Mouse (Mus musculus): ENCODE results near the gene Mblac2. TPM values are rescaled to one million over a fixed set of nuclear protein-coding genes. Genes with fewer than 3 reads are reported as not detected.

Gene Mblac2
- polyA plus RNA-seq, 1 experiment = 3.8 TPM

- Histone ChIP-seq H3K4me3 (ENCODE audit: control insufficient read depth, insufficient read depth, low read length) (no peak overlapping the region), H3K27me3 (ENCODE audit: control insufficient read depth, insufficient read depth, low read length) (no peaks in the 10 kb centered on the region), H3K36me3 (ENCODE audit: control insufficient read depth, insufficient read depth, low read length) (no peaks in the 10 kb centered on the region), H3K27ac (ENCODE audit: control insufficient read depth, insufficient read depth, low read length) (no peak overlapping the region), H3K4me1 (replicated peaks; ENCODE audit: control insufficient read depth, insufficient read depth, low read length) (no peaks in the 10 kb centered on the region)
- TF ChIP-seq POLR2A (IDR thresholded peaks at IDR 0.05; ENCODE audit: control insufficient read depth, extremely low read depth, insufficient read depth, low read length, poor library complexity) = no peak
- DNase-seq = no peak
- 97% methylated on average over 1 of the region's 1 CpGs for WGBS
Measured at GRCm38 (mm10) chr13:81755324-81755723, 44.2 kb downstream of the Mblac2 start.

GRCm38 (mm10) chr13:81757058-81757660 is 46.0 kb downstream of the Mblac2 start:
- H3K36me3 ChIP-seq (ENCODE audit: control insufficient read depth, insufficient read depth, low read length) = no peaks in the 10 kb centered on the region
- WGBS = 95% methylated on average over 5 of the region's 5 CpGs
- no peaks in the 10 kb centered on the region for H3K4me1 ChIP-seq (replicated peaks; ENCODE audit: control insufficient read depth, insufficient read depth, low read length)
- H3K27ac ChIP-seq (ENCODE audit: control insufficient read depth, insufficient read depth, low read length) = no peak overlapping the region
- no peaks in the 10 kb centered on the region for H3K27me3 ChIP-seq (ENCODE audit: control insufficient read depth, insufficient read depth, low read length)
- no peak for DNase-seq
- H3K4me3 ChIP-seq (ENCODE audit: control insufficient read depth, insufficient read depth, low read length) = no peak overlapping the region
- TF ChIP-seq POLR2A (IDR thresholded peaks at IDR 0.05; ENCODE audit: control insufficient read depth, extremely low read depth, insufficient read depth, low read length, poor library complexity) = no peak
- no peak for TF ChIP-seq CTCF (IDR thresholded peaks at IDR 0.05; ENCODE audit: borderline replicate concordance, control insufficient read depth, extremely low read depth, insufficient read depth, low read length, poor library complexity)

GRCm38 (mm10) chr13:81760379-81760778 is 49.2 kb downstream of the Mblac2 start:
- Histone ChIP-seq H3K4me1 (replicated peaks; ENCODE audit: control insufficient read depth, insufficient read depth, low read length) (no peaks in the 10 kb centered on the region), H3K4me3 (ENCODE audit: control insufficient read depth, insufficient read depth, low read length) (no peak overlapping the region), H3K36me3 (ENCODE audit: control insufficient read depth, insufficient read depth, low read length) (no peaks in the 10 kb centered on the region), H3K27ac (ENCODE audit: control insufficient read depth, insufficient read depth, low read length) (no peak overlapping the region), H3K27me3 (ENCODE audit: control insufficient read depth, insufficient read depth, low read length) (no peaks in the 10 kb centered on the region)
- DNase-seq = peak; percentile 27
- WGBS = 60% methylated on average over 3 of the region's 3 CpGs
- TF ChIP-seq CTCF (IDR thresholded peaks at IDR 0.05; ENCODE audit: borderline replicate concordance, control insufficient read depth, extremely low read depth, insufficient read depth, low read length, poor library complexity) (no peak), POLR2A (IDR thresholded peaks at IDR 0.05; ENCODE audit: control insufficient read depth, extremely low read depth, insufficient read depth, low read length, poor library complexity) (no peak)

GRCm38 (mm10) chr13:81761566-81762186 is 50.5 kb downstream of the Mblac2 start:
- no peak for DNase-seq
- WGBS = 33% methylated on average over 14 of the region's 14 CpGs
- no peak overlapping the region for H3K4me3 ChIP-seq (ENCODE audit: control insufficient read depth, insufficient read depth, low read length)
- TF ChIP-seq CTCF (IDR thresholded peaks at IDR 0.05; ENCODE audit: borderline replicate concordance, control insufficient read depth, extremely low read depth, insufficient read depth, low read length, poor library complexity) (no peak), POLR2A (IDR thresholded peaks at IDR 0.05; ENCODE audit: control insufficient read depth, extremely low read depth, insufficient read depth, low read length, poor library complexity) (no peak)
- no peak overlapping the region for H3K27ac ChIP-seq (ENCODE audit: control insufficient read depth, insufficient read depth, low read length)
- no peaks in the 10 kb centered on the region for H3K27me3 ChIP-seq (ENCODE audit: control insufficient read depth, insufficient read depth, low read length)
- no peaks in the 10 kb centered on the region for H3K36me3 ChIP-seq (ENCODE audit: control insufficient read depth, insufficient read depth, low read length)
- H3K4me1 ChIP-seq (replicated peaks; ENCODE audit: control insufficient read depth, insufficient read depth, low read length) = no peaks in the 10 kb centered on the region

- no peak for DNase-seq
- no peak overlapping the region for H3K4me3 ChIP-seq (ENCODE audit: control insufficient read depth, insufficient read depth, low read length)
- no peaks in the 10 kb centered on the region for H3K27me3 ChIP-seq (ENCODE audit: control insufficient read depth, insufficient read depth, low read length)
- TF ChIP-seq CTCF (IDR thresholded peaks at IDR 0.05; ENCODE audit: borderline replicate concordance, control insufficient read depth, extremely low read depth, insufficient read depth, low read length, poor library complexity) (no peak), POLR2A (IDR thresholded peaks at IDR 0.05; ENCODE audit: control insufficient read depth, extremely low read depth, insufficient read depth, low read length, poor library complexity) (no peak)
- H3K4me1 ChIP-seq (replicated peaks; ENCODE audit: control insufficient read depth, insufficient read depth, low read length) = no peaks in the 10 kb centered on the region
- WGBS = 73% methylated on average over 5 of the region's 5 CpGs
- no peak overlapping the region for H3K27ac ChIP-seq (ENCODE audit: control insufficient read depth, insufficient read depth, low read length)
- no peaks in the 10 kb centered on the region for H3K36me3 ChIP-seq (ENCODE audit: control insufficient read depth, insufficient read depth, low read length)
Measured at GRCm38 (mm10) chr13:81764173-81764572, 53.0 kb downstream of the Mblac2 start.

GRCm38 (mm10) chr13:81767038-81767659 is 56.0 kb downstream of the Mblac2 start:
- DNase-seq = peak; percentile 82
- TF ChIP-seq POLR2A (IDR thresholded peaks at IDR 0.05; ENCODE audit: control insufficient read depth, extremely low read depth, insufficient read depth, low read length, poor library complexity) = no peak
- TF ChIP-seq CTCF (IDR thresholded peaks at IDR 0.05; ENCODE audit: borderline replicate concordance, control insufficient read depth, extremely low read depth, insufficient read depth, low read length, poor library complexity) = no peak
- no peaks in the 10 kb centered on the region for H3K36me3 ChIP-seq (ENCODE audit: control insufficient read depth, insufficient read depth, low read length)
- H3K27ac ChIP-seq (ENCODE audit: control insufficient read depth, insufficient read depth, low read length) = no peak overlapping the region
- WGBS = 74% methylated on average over 7 of the region's 7 CpGs
- H3K4me3 ChIP-seq (ENCODE audit: control insufficient read depth, insufficient read depth, low read length) = no peak overlapping the region
- H3K4me1 ChIP-seq (replicated peaks; ENCODE audit: control insufficient read depth, insufficient read depth, low read length) = no peaks in the 10 kb centered on the region
- H3K27me3 ChIP-seq (ENCODE audit: control insufficient read depth, insufficient read depth, low read length) = no peaks in the 10 kb centered on the region
